Mouse (Mus musculus) intestine, postnatal 0 days (tissue): ENCODE measurements around the gene S100a3. TPM values are rescaled to one million over a fixed set of nuclear protein-coding genes. Genes with fewer than 3 reads are reported as not detected.

ENCODE experiments used
- ATAC-seq: fragments of 200-750 bp; cut with Nextera tagmentation; 2 replicates; pipeline ENCODE4 v1.8.0; 2017; ENCODE audit warnings: mild to moderate bottlenecking, moderate TSS enrichment, moderate library complexity
- H3K27ac ChIP-seq: fragments of 300-500 bp; sonication (generic); 2 replicates; pipeline ENCODE4 v1.5.1; 2014; ENCODE audit warnings: mild to moderate bottlenecking, low read depth, low read length, moderate library complexity
- H3K27me3 ChIP-seq: fragments of 300-500 bp; sonication (generic); replicated peaks from 2 replicates; pipeline ENCODE4 v1.6.1; 2014; ENCODE audit warnings: low read length, mixed read lengths; ENCODE audit not compliant: control insufficient read depth, insufficient read depth
- H3K36me3 ChIP-seq: fragments of 300-500 bp; sonication (generic); 2 replicates; pipeline ENCODE4 v1.6.1; 2014; ENCODE audit warnings: mild to moderate bottlenecking, moderate library complexity; ENCODE audit not compliant: control insufficient read depth, insufficient read depth
- H3K4me1 ChIP-seq: fragments of 300-500 bp; sonication (generic); replicated peaks from 2 replicates; pipeline ENCODE4 v1.6.1; 2014; ENCODE audit warnings: antibody characterized with exemption, low read length, mixed read lengths; ENCODE audit not compliant: control insufficient read depth, insufficient read depth
- H3K4me2 ChIP-seq: fragments of 300-500 bp; sonication (generic); replicated peaks from 2 replicates; pipeline ENCODE4 v1.6.1; 2014; ENCODE audit warnings: low read depth, mild to moderate bottlenecking, moderate library complexity
- H3K4me3 ChIP-seq: fragments of 300-500 bp; sonication (generic); 2 replicates; pipeline ENCODE4 v1.5.1; 2014; ENCODE audit warnings: low read depth, low read length
- H3K9ac ChIP-seq: fragments of 300-500 bp; sonication (generic); 2 replicates; pipeline ENCODE4 v1.6.1; 2014; ENCODE audit warnings: mild to moderate bottlenecking, low read depth, low read length
- H3K9me3 ChIP-seq: fragments of 300-500 bp; sonication (generic); 2 replicates; pipeline ENCODE4 v1.6.1; 2016; ENCODE audit warnings: mixed run types; ENCODE audit not compliant: control insufficient read depth
- CTCF ChIP-seq: sonication (generic); IDR thresholded peaks from 2 replicates; pipeline ENCODE4 v1.5.1; 2016; ENCODE audit warnings: low read depth, mild to moderate bottlenecking, control low read depth, antibody characterized with exemption, moderate library complexity
- WGBS: fragments of 180-500 bp; shearing (Covaris S2); extraction: QIAGEN DNeasy Blood & Tissue Kit; methylation state at CpG from one replicate; pipeline ENCODE4 v1.1.7; 2014; 5-methylcytosine and 5-hydroxymethylcytosine counted together
- polyA plus RNA-seq: library from polyadenylated mRNA; unstranded; fragments of >200 nt; fragmentation: Nextera tagmentation; extraction: Ambion mirVana; gene quantifications from 2 replicates; pipeline ENCODE4 v1.2.1, GENCODE M21; 2015

Gene S100a3
- polyA plus RNA-seq, 1 experiment from 2014 or later, result 0.37 TPM

DNA sequence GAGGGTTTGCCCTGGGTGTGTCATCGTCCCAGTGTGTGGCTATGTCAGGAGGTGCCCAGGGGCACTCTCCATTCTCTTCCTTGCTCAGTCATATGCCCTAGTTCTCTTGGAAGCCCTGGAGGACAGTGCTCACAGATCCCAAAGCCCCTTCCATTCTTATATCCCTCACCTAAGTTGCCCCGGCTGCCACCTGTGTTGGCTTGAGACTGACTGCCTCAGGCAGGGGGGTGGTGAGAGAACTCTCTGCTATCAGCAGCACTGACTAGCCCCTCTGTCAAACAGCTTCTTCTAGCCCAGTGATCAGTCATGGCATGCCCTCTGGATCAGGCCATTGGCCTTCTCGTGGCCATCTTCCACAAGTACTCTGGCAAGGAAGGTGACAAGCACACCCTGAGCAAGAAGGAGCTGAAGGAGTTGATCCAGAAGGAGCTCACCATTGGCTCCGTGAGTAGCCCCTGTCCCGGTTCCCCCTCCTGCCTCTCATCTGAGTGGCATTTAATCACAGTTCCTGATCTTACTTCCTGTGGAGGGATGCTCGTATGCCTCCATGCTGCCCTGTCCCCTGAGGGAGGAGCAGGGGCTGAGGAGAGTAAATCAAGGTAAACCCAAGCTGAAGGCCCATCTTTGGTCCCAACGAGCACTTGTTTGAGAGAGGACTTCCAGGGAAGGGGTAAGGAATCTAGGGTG is 53.2 kb downstream of the S100a3 start:
- 62% methylated on average over 7 of the region's 7 CpGs for WGBS
- Histone ChIP-seq H3K36me3 (no peaks in the 10 kb centered on the region), H3K9ac (peak overlapping the region; percentile 34; the same call in 1 of the 2 replicates), H3K4me1 (peaks cover 4% of the 10 kb centered on the region; the same call in 1 of the 2 replicates), H3K27ac (peak overlapping the region; percentile 35), H3K4me3 (peak overlapping the region; percentile 38), H3K27me3 (no peaks in the 10 kb centered on the region), H3K4me2 (peak overlapping the region; percentile 62), H3K9me3 (no peaks in the 10 kb centered on the region)
- ATAC-seq, result no peak
- TF ChIP-seq CTCF, result no peak

DNA sequence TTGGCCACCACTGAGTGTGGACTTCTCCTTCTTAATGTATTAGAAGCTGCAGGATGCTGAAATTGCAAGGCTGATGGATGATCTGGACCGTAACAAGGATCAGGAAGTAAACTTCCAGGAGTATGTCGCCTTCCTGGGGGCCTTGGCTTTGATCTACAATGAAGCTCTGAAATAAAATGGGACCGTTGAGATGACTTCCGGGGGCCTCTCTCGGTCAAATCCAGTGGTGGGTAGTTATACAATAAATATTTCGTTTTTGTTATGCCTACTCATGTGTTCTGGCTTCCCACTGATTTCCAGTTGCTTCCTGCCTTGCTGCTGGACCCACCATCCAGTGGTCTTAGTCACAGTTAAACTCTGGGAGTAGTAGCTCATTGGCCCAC is 53.8 kb downstream of the S100a3 start:
- 63% methylated on average over 6 of the region's 6 CpGs for WGBS
- no peaks in the 10 kb centered on the region for H3K9me3 ChIP-seq
- H3K27me3 ChIP-seq, result no peaks in the 10 kb centered on the region
- H3K4me2 ChIP-seq, result peak overlapping the region; percentile 62
- H3K4me3 ChIP-seq, result peak overlapping the region; percentile 38; the same call in 1 of the 2 replicates
- TF ChIP-seq CTCF, result no peak
- H3K27ac ChIP-seq, result peak overlapping the region; percentile 57; the same call in 1 of the 2 replicates
- H3K4me1 ChIP-seq, result peaks cover 4% of the 10 kb centered on the region; the same call in 1 of the 2 replicates
- no peaks in the 10 kb centered on the region for H3K36me3 ChIP-seq
- no peak overlapping the region for H3K9ac ChIP-seq
- ATAC-seq, result no peak

DNA sequence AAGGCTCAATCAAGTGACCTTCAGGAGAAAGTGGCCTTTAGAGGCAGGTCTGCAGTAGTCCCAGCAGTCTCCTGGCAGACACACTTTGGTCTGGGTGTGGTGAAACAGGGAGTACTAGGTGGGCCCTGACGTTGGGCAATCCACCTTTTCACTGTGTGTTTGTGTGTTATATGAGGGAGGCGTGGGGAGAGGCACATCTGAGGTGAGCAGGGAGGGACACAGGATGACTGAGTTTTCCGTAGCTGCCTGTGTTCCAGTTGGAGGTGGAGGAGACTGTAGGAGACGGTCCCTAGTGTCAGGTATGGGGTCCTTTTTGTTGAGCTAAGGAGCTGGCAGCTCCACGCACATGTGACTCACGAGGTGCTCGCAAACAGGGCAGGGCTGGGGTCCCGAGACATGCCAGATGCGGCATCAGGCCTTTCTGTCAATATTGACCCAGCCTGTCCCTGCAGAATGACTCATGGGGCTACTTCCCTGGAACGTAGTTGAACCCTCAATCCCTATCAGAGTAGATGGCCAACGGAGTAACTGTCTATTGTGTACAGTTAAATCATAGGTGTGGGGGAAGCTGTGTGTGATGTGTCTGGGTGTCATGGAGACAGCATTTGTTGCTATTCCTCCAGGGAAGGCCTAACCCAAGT is 54.4 kb downstream of the S100a3 start:
- WGBS, result 38% methylated on average over 11 of the region's 11 CpGs
- no peak overlapping the region for H3K9ac ChIP-seq
- peak overlapping the region; percentile 52 for H3K4me2 ChIP-seq
- H3K4me1 ChIP-seq, result peaks cover 4% of the 10 kb centered on the region; the same call in 1 of the 2 replicates
- TF ChIP-seq CTCF, result no peak
- H3K4me3 ChIP-seq, result no peak overlapping the region
- peak; percentile 85 for ATAC-seq
- H3K27me3 ChIP-seq, result no peaks in the 10 kb centered on the region
- H3K36me3 ChIP-seq, result no peaks in the 10 kb centered on the region
- no peaks in the 10 kb centered on the region for H3K9me3 ChIP-seq
- H3K27ac ChIP-seq, result peak overlapping the region; percentile 57; the same call in 1 of the 2 replicates

DNA sequence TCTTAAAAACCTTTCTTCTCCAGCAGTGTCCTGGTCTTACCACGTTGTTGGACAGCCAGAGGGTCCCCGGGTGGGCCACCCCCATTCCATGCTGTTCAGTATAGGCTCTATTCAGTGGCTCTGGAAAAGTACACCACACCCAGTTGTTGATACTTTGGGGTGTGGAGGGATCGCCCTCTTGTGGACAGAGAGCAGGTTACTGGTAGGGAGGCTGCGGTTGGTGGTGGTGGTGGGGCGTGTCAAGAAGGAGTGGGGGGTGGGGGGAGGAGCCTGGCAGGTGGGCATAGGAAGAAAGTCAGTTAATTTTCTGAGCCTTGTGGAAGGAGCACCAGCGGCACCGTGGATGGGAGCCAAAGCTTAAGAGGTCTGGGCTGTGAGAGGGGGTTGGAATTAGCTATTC is 55.0 kb downstream of the S100a3 start:
- no peaks in the 10 kb centered on the region for H3K9me3 ChIP-seq
- no peak overlapping the region for H3K4me3 ChIP-seq
- peak overlapping the region; percentile 52 for H3K4me2 ChIP-seq
- peaks cover 4% of the 10 kb centered on the region; the same call in 1 of the 2 replicates for H3K4me1 ChIP-seq
- WGBS, result 4% methylated on average over 7 of the region's 7 CpGs
- peak; percentile 92 for TF ChIP-seq CTCF
- no peak overlapping the region for H3K9ac ChIP-seq
- H3K36me3 ChIP-seq, result no peaks in the 10 kb centered on the region
- peak; percentile 72 for ATAC-seq
- no peaks in the 10 kb centered on the region for H3K27me3 ChIP-seq
- H3K27ac ChIP-seq, result peak overlapping the region; percentile 57; the same call in 1 of the 2 replicates

DNA sequence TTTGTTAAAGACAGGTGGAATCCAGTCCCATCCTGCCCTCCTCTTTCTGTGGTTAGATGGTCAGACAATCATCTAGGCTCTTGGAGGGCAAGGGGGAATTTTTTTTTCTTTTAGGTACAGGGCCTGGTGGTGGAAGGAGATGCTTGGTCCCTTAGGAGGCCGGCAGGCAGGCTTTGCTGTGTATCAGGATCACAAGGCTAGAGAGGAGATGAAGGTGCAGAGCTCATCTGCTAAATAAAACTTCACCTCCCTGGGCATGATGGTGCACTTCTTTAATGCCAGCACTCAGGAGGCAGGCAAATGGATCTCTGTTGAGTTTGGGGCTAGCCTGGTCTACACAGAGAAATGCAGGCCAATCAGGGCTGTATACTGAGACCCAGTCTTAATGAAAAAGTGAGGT is 55.5 kb downstream of the S100a3 start:
- no peak for ATAC-seq
- Histone ChIP-seq H3K4me2 (peak overlapping the region; percentile 52), H3K4me1 (peaks cover 4% of the 10 kb centered on the region; the same call in 1 of the 2 replicates), H3K27me3 (no peaks in the 10 kb centered on the region), H3K9ac (no peak overlapping the region), H3K27ac (no peak overlapping the region), H3K36me3 (no peaks in the 10 kb centered on the region), H3K4me3 (no peak overlapping the region), H3K9me3 (no peaks in the 10 kb centered on the region)
- whole genome bisulfite sequencing, result 74% methylated on average over 1 of the region's 1 CpGs
- no peak for TF ChIP-seq CTCF

DNA sequence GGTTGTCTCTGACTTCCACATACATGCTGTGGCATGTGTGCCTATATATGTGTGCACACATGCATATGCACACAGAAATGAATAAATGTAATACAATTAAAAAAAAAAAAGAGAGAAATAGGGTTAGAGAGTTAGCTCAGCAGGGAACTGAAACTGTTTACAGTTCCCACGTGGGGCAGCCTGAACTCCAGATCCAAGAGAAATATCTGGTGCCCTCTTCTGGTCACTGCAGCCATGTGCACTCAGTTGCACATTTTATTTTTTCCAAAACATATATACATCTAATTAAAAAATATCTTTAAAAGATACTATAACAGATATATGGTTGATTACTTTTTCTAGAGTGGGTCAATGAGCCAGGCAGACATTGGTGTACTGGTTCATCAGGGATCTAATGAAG is 57.2 kb downstream of the S100a3 start:
- Histone ChIP-seq H3K9ac (no peak overlapping the region), H3K4me2 (no peak overlapping the region), H3K4me1 (peaks cover 4% of the 10 kb centered on the region; the same call in 1 of the 2 replicates), H3K36me3 (no peaks in the 10 kb centered on the region), H3K9me3 (no peaks in the 10 kb centered on the region), H3K27ac (no peak overlapping the region), H3K27me3 (no peaks in the 10 kb centered on the region), H3K4me3 (no peak overlapping the region)
- TF ChIP-seq CTCF, result peak; percentile 57
- WGBS, result 13% methylated on average over 1 of the region's 1 CpGs
- ATAC-seq, result no peak
